Mouse (Mus musculus): ENCODE measurements at regions not wholly inside any gene's neighbourhood (a gene's known extent, or its start where the extent isn't known, plus 50 kb on each side); places are given as distances from the start of the nearest gene placed in this dataset.
A peak's percentile ranks its signal among the peaks of the same experiment; 100 is the strongest.
"Not testable (repeated sequence)": the region's sequence is repeated elsewhere in the genome, so short reads cannot be mapped to it uniquely, and the experiment has no call there.

DNA sequence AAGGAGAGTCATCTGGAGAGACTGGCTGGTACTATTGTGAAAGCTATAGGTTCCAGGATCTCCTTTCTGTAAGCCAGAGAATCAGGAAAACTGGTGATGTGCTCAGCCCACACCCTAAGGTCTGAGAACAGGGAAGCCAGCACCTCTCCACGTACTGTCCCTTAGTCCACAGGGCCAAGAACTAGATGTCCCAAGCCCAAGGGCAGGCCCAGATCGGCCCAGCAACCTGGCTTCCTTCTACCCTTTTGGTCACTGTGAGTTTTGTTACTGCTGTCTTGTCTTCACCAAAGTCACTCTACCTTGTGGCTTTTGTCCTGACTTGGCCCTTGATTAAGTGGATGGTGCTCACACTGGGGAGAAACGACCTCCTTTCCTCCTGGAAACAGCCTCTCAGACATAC is 107.8 kb upstream of the Spata13 start:
- no peak for DNase-seq

DNA sequence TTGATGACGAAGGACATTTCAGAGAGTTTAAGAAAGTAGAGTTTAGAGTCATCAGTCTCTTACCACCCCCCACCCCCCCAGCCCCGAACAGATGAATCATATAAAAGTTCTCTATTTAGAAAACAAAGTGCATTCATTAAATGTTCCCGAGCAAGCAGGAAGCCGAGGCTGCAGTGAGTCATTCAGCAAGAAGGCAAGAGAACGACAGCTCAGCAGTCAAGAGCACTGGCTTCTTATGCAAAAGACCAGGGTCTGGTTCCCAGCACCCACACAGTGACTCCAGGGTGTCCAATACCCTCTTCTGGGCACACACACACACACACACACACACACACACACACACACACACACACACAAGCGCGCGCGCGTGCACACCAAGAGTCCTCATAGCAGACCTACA is 107.0 kb upstream of the Spata13 start:
- no peak for DNase-seq

- DNase-seq, result peak in 1 of 2 experiments; percentile 36
These were observed 105.8 kb upstream of the Spata13 start for GRCm38 (mm10) chr14:60527951-60528350.

GRCm38 (mm10) chr14:60528520-60528919 is 105.3 kb upstream of the Spata13 start:
- no peak for DNase-seq

DNA sequence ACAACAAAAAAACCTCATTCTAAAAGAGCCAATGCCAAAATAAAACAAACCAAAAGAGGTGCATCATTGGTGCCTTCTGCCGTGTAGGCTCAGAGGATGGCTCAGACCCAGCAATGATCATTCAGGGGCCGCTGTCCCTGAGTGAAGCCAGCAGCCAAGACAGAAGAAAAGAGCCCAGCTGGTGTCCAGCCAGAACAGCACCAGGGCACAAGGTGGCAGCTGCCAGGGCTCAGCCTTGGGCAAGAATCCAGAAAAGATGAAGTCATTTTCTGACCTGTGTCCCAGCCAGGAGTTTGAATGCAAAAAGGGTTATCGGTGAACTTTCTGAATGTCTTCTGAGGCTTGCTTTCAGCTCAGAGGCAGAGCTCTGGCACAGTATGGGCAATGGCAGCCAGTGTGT is 104.8 kb upstream of the Spata13 start:
- DNase-seq, result peak; percentile 94 to 95

DNA sequence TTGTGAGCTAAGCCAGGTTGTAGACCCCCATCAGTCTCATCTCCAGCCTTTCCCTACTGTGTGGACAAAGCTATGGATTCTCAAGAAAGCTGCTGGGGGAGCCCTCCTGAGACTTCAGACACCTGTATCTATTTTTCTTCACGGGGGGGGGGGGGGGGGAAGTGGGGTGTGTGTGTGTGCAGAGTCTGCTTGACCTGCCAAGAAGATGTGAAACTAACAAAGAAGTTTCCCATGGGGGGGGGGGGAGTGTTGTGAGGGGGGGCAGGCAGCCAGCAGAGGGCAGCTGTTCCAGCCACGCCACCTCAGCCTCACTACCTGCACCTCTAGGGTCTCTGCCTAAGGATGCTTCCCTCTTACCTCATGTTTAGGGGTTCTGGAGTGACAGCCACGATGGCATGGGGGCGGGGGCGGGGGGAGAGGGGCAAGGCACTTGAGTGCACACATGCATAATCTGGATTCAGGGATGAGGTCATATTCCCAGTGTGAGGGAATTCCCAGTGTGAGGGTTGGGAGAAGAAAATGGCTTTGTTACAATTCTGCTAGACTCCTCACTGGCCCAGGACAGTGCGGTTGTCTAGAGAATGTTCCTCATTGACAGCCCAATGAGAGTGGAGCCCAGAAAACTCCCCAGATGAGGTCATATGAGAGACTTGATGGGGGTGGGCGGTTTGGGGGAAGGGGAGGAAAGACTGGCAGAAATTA is 104.0 kb upstream of the Spata13 start:
- DNase-seq, result no peak

GRCm38 (mm10) chr14:60530348-60530711 is 103.5 kb upstream of the Spata13 start:
- peak; percentile 50 to 52 for DNase-seq

DNA sequence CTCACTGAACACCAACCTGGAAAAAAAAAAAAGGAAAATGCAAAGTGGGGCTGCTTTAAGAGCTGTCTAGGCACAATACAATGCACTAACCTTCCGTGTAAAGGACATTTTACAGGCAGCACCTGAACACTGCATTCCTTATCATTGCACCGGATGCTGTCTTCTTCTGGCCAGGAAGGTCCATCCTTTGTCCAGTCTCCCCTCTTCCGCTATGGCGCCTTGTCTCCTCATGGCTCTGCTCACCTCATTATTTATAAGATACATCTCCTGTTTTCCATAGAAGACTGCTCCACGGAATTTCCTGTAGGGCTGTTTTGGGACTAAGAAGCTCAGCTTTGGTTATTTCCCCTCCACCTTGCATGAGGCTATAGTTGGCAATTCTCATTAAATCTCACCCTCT is 102.8 kb upstream of the Spata13 start:
- DNase-seq, result no peak

DNA sequence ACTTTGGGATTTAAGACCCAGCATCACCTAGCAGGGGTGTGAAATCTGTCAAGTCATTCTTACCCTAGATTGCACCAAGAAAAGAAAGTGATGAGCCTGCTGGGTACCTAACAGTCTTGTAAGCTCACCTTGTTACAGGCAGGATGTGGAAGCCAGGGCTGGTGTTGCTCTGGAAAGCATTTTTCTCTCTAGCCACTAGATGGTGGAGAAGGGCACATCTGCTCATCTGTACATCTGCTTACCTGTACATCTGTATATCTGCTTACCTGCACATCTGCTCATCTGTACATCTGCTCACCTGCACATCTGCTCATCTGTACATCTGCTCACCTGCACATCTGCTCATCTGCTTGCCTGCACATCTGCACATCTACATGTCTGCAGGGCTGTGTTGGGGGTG is 102.0 kb upstream of the Spata13 start:
- DNase-seq, result no peak

DNA sequence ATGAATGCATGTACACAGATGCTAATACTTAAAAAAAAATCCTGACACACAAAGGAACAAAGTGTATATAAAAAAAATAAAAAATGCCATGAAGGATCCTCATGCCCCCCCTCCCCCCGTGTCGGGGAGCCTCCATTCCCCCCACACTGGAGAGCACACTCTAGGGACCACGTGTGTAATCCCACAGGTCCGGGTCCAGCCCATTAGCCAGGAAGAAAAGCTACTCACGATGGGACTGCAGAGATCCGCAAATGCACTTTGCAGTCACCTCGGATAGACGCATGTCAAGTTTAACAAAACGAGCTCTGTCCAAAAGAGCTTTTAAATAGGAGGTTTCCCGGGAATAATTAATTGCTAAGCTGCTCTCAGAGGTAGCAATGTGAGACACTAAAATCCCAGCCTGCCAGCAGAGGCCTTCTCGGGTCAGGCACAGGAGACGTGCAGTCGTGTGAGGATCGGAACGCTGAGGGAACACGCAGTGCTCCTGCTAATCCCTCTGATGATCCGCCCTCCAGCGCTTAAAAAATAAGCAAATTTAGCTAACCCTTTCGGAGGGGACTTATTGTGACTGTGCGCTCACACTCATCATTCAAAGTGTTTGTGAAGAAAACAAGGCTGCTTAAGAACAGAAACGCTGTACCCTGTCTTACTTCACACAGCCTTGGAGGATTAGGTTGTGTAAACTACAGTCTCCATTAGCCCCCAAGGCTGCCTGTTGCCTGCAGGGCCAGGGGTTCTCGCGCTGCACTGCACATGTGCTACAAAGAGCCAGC is 100.2 kb upstream of the Spata13 start:
- DNase-seq, result no peak

- DNase-seq, result peak in 1 of 2 experiments; percentile 39
These were observed 94.8 kb upstream of the Spata13 start for GRCm38 (mm10) chr14:60539040-60539439.

DNA sequence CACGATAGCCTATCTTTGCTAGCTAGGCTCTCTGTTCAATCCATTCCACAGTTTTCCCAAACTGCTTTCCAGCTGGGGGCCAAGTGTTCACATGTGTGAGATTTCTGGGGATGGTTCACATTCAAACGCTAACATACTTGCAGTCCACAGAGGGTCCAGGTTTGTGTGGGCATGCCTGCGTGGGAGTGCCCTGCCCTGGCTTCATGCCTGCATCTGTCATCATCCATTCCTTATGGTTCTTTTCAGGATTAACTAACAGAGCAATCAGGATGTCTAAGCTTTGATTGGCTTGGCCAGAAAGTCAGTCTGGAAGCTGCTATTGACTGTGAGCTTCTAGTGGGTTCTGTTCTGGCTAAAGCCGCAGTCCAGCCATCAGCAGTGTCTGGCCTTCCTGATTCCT is 93.7 kb upstream of the Spata13 start:
- peak; percentile 83 for DNase-seq

DNA sequence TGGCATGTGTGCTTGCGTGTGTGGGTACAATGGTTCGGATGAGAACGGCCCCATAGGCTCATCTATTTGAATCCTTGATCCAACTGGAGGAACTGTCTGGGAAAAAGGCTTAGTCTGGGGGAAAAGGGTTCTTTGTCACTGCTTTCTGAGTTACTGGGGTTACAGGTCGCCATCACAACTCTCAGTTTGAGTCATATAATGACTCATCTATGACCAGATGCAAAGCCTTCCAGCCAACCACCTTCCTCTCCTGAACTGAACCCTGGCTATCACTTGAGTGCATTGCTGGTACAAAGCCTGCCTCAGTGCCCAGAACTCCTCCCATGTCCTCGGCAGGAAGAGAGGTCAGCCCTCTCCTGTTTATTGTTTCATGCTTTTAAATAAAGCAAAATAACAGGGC is 92.2 kb upstream of the Spata13 start:
- no peak for DNase-seq

DNA sequence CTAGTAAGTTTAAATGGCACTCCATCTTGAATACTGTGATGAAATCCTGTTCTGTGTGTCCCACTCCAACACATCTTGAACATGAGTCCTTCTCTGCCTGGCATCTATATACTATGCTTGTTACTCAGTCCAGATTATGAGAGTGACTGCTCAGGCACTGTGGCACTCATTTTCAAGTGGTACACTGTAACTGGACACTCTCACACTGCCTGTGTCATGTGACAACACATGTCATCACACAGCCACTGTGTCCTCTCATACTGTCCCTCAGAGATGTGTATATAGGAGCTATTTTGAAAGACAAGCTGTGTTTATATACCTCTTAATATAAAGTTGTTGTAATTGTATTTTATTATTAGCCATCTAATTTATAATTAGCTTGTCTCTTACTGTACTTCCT is 89.0 kb upstream of the Spata13 start:
- no peak for DNase-seq

GRCm38 (mm10) chr14:60554222-60554740 is 79.5 kb upstream of the Spata13 start:
- peak; percentile 53 to 54 for DNase-seq

DNA sequence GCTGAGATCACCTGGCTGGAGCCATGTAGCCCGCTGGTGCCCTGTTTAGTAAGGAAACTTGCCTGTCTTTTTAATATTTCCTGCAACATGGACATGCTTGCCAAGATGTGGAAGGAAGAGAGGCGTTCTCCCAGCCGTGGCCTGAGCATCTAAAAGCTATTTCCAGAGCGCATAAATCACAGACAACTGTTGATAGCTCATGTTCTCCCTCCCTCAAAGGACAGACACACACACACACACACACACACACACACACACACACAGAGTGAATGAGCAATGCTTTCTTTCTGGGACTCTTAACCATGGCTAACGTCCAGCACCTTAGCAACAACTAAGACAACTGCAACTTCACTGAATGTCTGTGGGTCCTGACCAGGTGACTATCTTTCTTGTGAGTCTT is 77.3 kb upstream of the Spata13 start:
- no peak for DNase-seq

DNA sequence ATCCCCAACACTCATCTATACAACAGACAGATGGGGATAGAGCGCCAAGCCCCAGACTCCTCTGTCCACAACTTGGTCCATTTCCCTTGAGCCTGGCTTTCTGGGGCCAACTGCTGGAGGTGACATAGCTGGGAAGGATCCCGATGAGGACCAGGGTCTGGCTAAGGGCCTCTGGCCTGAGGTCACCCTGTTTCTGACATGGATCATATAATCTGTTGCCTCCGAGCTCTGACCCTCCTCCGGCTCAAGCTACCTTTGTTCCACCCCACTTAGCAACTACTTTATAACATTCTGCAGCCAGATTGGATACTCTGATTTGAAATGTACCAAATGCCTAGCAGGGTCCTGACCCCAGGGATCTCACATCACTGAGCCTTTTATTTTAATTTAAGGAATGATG is 76.8 kb upstream of the Spata13 start:
- DNase-seq, result no peak

GRCm38 (mm10) chr14:60559376-60559775 is 74.4 kb upstream of the Spata13 start:
- DNase-seq, result no peak

DNA sequence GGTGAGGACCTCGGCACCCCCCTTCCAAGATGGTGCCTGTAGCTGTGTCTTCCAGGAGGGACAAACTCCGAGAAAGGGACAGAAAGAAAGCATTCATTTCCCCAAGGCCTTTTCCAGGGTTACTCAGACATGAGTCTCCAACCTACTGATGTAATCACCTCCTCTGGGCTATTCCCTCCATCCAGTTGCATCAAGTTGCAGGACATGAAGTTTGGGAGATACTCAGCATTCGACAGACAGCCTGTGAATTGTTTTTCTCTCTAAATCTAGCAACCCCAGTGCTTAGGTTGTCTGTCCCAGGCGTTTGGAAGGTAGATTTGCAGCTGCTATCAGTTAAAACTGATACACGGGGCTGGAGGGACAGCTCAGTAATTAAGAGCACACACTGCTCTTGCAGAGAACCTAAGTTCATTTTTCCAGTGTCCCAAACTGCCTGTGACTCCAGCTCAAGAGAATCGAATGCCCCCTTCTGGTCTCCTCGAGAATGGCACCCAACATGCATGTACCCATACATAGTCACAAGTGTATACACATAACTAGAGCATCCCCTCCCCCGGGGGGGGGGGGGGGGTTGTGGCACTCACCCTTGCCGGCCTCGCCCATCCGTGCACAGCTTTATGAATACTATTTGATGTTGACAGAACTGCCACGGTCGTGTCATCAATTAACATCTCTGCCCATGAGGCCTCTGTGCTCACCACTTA is 73.8 kb upstream of the Spata13 start:
- DNase-seq, result peak; percentile 57 to 59

- no peak for DNase-seq
These were observed 57.5 kb upstream of the Spata13 start for GRCm38 (mm10) chr14:60576281-60576680.

- not testable (repeated sequence) for DNase-seq
These were observed 53.7 kb upstream of the Spata13 start for GRCm38 (mm10) chr14:60580131-60580530.
